Mouse (Mus musculus) midbrain, embryonic 13.5 days (tissue): ENCODE results near the gene Rprm. TPM values are rescaled to one million over a fixed set of nuclear protein-coding genes. Genes with fewer than 3 reads are reported as not detected.

Experiments used
- ATAC-seq: fragments of 200-750 bp; cut with Nextera tagmentation; 2 replicates; pipeline ENCODE4 v1.8.0; 2017; ENCODE audit warnings: mild to moderate bottlenecking, moderate TSS enrichment, moderate library complexity
- H3K27ac ChIP-seq: fragments of 300-500 bp; sonication (generic); 2 replicates; pipeline ENCODE4 v1.5.1; 2015; ENCODE audit warnings: inconsistent platforms, mild to moderate bottlenecking, moderate library complexity
- H3K27me3 ChIP-seq: fragments of 300-500 bp; sonication (generic); 2 replicates; pipeline ENCODE4 v1.6.1; 2015; ENCODE audit warnings: mild to moderate bottlenecking, inconsistent platforms
- H3K36me3 ChIP-seq: fragments of 300-500 bp; sonication (generic); 2 replicates; pipeline ENCODE4 v1.6.1; 2015; ENCODE audit warnings: mild to moderate bottlenecking, inconsistent platforms
- H3K4me1 ChIP-seq: fragments of 300-500 bp; sonication (generic); replicated peaks from 2 replicates; pipeline ENCODE4 v1.6.1; 2015; ENCODE audit warnings: inconsistent platforms
- H3K4me2 ChIP-seq: fragments of 300-500 bp; sonication (generic); replicated peaks from 2 replicates; pipeline ENCODE4 v1.6.1; 2015; ENCODE audit warnings: moderate library complexity, mild to moderate bottlenecking, inconsistent platforms
- H3K4me3 ChIP-seq: fragments of 300-500 bp; sonication (generic); replicated peaks from 2 replicates; pipeline ENCODE4 v1.5.1; 2015; ENCODE audit warnings: mild to moderate bottlenecking, inconsistent platforms
- H3K9ac ChIP-seq: fragments of 300-500 bp; sonication (generic); replicated peaks from 2 replicates; pipeline ENCODE4 v1.6.1; 2015; ENCODE audit warnings: mild to moderate bottlenecking, inconsistent platforms
- H3K9me3 ChIP-seq: fragments of 300-500 bp; sonication (generic); 2 replicates; pipeline ENCODE4 v1.6.1; 2016; ENCODE audit warnings: mild to moderate bottlenecking, inconsistent platforms
- WGBS: fragments of 180-500 bp; shearing (Covaris S2); methylation state at CpG from one replicate; pipeline ENCODE4 v1.1.7; 2015; 5-methylcytosine and 5-hydroxymethylcytosine counted together
- polyA plus RNA-seq: library from polyadenylated mRNA; unstranded; fragments of >200 nt; fragmentation: Nextera tagmentation; extraction: Ambion mirVana; gene quantifications from 2 replicates; pipeline ENCODE4 v1.2.1, GENCODE M21; 2015

Rprm gene
- polyA plus RNA-seq, result 65.8 and 71.4 TPM in 2 replicates

DNA sequence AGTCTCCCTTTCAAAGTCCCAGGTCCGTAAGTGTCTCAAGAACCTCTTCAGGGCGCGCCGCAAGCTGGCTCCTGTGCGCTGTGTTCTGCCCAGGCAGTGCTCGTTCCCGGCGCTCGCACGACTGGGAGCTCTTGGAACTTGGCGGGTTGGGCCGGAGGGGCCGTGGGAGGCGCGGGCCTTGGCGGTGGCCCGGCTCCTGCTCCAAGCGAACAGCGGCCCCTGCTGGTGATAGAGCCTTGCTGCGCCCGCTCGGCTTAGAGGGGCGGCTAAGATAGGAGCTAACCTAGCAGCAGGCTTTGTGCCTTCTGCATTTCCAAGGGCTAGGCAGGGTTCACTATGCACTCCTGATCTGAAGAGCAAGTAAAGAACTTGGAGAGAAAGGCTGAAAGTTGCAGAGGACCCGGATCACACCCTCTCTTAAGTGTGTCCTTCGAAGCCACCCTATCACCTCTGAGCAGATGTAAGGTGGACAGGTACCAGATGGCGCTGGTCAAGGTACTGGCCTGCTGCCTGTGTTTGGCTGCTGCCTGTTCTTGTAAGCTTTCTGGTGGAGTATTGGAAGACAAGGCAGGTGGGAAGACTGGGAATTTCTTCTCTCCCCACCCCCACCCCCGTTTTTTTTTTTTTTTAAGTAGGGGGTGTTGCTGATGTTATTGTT is at the start of gene Rprm:
Gene Rprm (minus strand): TSS at position 123 of the 658 bp plus-strand sequence.
- Histone ChIP-seq H3K9ac (peak within 1 kb of the TSS; percentile 69), H3K27me3 (peaks cover 28% of the 10 kb centered on the region; the same call in 1 of the 2 replicates), H3K4me2 (peak within 1 kb of the TSS; percentile 76), H3K9me3 (no peaks in the 10 kb centered on the region), H3K36me3 (no peaks in the 10 kb centered on the region), H3K4me3 (peak within 1 kb of the TSS; percentile 54), H3K27ac (peak within 1 kb of the TSS; percentile 56), H3K4me1 (peaks cover 26% of the 10 kb centered on the region)
- 6% methylated on average over 27 of the region's 27 CpGs for WGBS
- peak; percentile 96 for ATAC-seq

DNA sequence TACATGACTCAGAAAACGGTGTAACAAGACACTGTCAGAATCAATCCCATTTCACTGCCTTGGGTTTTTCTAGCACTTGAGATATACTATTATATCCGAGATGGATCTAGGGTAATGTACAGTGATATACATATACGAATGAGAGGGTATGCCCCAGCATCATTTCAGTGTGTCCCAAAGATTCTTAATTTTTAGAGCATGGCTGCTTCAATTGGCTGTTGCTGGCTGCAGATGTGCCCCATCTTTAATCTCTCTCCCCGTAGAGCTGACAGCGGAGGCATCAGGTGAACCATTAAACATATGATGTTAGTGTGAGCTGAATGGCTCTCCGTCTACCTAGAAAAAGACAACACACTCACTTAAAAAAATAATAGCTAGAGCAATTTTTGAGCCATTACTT is 34.0 kb upstream of the Rprm start:
- H3K27me3 ChIP-seq, result no peaks in the 10 kb centered on the region
- WGBS, result 71% methylated on average over 6 of the region's 6 CpGs
- no peak overlapping the region for H3K4me3 ChIP-seq
- no peaks in the 10 kb centered on the region for H3K9me3 ChIP-seq
- no peaks in the 10 kb centered on the region for H3K36me3 ChIP-seq
- H3K4me2 ChIP-seq, result no peak overlapping the region
- no peaks in the 10 kb centered on the region for H3K4me1 ChIP-seq
- H3K9ac ChIP-seq, result no peak overlapping the region
- no peak overlapping the region for H3K27ac ChIP-seq
- peak; percentile 70; the same call in 1 of the 2 replicates for ATAC-seq

DNA sequence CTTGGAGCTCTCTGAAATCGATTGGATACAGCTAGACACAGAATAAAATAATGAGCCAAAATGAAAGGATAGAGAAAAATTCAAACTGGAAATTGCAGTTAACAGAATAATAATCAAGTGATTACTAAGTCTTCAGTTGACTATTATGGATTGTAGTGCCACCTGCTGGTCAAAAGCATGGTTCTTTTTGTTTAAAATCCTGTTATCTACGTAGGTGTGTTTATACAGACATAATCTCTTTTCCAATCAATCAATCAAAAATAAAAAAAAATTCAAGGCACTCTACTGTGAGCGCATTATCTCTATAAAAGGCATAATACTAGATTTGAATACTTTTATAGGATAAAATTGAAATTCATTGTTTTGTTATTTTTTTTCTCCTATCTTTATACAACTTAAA is 33.5 kb upstream of the Rprm start:
- no peak overlapping the region for H3K4me2 ChIP-seq
- H3K27me3 ChIP-seq, result no peaks in the 10 kb centered on the region
- no peak overlapping the region for H3K4me3 ChIP-seq
- WGBS, result 22% methylated on average over 3 of the region's 3 CpGs
- no peaks in the 10 kb centered on the region for H3K36me3 ChIP-seq
- peak; percentile 34; the same call in 1 of the 2 replicates for ATAC-seq
- H3K27ac ChIP-seq, result no peak overlapping the region
- no peaks in the 10 kb centered on the region for H3K4me1 ChIP-seq
- no peak overlapping the region for H3K9ac ChIP-seq
- no peaks in the 10 kb centered on the region for H3K9me3 ChIP-seq

DNA sequence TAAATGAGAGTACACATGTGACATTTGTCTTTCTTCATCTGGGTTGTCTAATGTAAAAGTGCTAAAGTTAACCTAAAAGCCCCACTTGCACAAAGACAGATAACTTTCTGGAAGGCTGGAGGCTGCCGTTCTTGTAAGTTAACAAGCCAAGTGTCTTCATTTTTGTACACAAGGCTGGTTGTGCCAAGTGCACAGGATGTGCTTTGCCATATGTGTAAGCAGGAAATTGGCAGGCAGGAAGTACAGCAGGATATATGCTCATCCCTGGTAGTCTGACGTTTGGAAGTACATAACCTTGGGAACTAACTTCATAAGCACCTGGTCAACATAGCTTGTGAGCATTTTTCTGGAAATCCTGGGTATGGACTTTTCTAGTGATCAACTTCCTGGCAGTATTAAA is 25.9 kb upstream of the Rprm start:
- no peak for ATAC-seq
- no peaks in the 10 kb centered on the region for H3K36me3 ChIP-seq
- 87% methylated on average over 2 of the region's 2 CpGs for WGBS

DNA sequence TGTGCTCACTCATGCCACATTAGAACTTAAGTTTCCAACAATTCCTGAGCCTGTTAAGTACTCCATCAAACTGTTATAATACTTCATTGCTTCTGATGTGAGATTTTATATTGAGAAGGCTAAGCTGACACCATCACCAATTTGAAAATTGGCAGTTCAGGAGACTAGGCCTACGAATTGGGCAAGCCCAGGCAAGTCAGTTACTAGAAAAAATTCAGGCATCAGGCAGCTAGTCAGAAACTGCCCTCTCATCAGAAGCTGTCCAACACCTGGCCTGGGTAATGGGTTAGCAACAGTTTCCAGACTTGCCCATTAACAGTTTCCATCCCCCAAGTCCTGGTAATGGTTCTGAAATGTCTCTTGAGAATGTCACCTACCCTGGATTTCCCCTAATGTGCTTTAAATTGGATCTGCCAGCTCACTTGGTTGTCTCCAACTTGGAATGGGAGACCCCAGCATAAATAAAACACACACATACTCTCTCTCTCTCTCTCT is 20.9 kb upstream of the Rprm start:
- H3K4me1 ChIP-seq, result no peaks in the 10 kb centered on the region
- no peak overlapping the region for H3K9ac ChIP-seq
- H3K27me3 ChIP-seq, result no peaks in the 10 kb centered on the region
- no peak overlapping the region for H3K27ac ChIP-seq
- no peak for ATAC-seq
- no peaks in the 10 kb centered on the region for H3K9me3 ChIP-seq
- no peaks in the 10 kb centered on the region for H3K36me3 ChIP-seq
- no peak overlapping the region for H3K4me3 ChIP-seq
- 82% methylated on average over 1 of the region's 1 CpGs for WGBS
- no peak overlapping the region for H3K4me2 ChIP-seq

More for the DNA sequence above, 25.9 kb upstream of the Rprm start:
- no peak overlapping the region for H3K9ac ChIP-seq
- no peak overlapping the region for H3K27ac ChIP-seq
- no peak overlapping the region for H3K4me2 ChIP-seq
- no peaks in the 10 kb centered on the region for H3K27me3 ChIP-seq
- no peak overlapping the region for H3K4me3 ChIP-seq
- no peaks in the 10 kb centered on the region for H3K9me3 ChIP-seq
- no peaks in the 10 kb centered on the region for H3K4me1 ChIP-seq

DNA sequence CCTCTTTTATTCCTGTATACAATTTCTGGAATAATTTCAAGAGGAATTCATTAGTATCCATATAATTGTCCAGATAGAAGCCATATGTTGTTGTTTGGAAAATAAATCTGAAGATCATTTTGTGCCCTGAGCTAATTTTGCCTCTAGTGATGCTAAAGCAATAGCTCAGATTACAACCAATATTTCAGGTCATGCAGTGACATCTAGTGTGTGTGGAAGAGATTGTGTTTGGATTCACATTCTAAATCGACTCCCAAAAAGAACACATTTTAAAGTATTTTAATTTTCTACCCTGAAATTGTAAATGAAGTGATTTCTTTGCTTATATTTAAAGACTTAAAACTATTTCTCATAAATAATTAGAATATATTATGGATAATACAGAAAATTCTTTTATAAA is 14.6 kb upstream of the Rprm start:
- no peak overlapping the region for H3K4me3 ChIP-seq
- H3K4me2 ChIP-seq, result no peak overlapping the region
- WGBS, result 77% methylated on average over 1 of the region's 1 CpGs
- H3K27ac ChIP-seq, result no peak overlapping the region
- H3K9ac ChIP-seq, result no peak overlapping the region
- no peaks in the 10 kb centered on the region for H3K36me3 ChIP-seq
- no peaks in the 10 kb centered on the region for H3K27me3 ChIP-seq
- no peaks in the 10 kb centered on the region for H3K9me3 ChIP-seq
- no peaks in the 10 kb centered on the region for H3K4me1 ChIP-seq
- ATAC-seq, result no peak

DNA sequence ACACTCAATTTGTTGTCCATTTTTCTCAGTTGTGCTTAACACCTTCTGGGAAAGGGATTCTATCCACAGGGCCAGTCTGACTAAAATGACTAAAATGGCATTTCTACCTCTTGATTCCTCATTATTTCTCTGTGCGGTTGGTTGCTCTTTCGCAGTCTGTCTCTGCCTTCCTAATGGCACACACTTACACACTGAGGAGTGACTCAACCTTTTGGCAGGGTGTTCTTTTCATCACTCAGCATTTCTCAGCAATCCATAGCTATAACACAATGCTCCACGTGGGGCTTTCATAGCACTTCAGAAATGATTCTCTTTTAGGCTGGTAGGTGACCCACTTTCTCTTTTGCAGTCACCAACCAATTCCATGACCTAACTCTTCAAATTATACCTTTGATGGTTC is 7.3 kb upstream of the Rprm start:
- H3K9ac ChIP-seq, result no peak overlapping the region
- no peaks in the 10 kb centered on the region for H3K36me3 ChIP-seq
- H3K4me3 ChIP-seq, result no peak overlapping the region
- no peaks in the 10 kb centered on the region for H3K9me3 ChIP-seq
- ATAC-seq, result no peak
- 84% methylated on average over 3 of the region's 3 CpGs for WGBS
- no peaks in the 10 kb centered on the region for H3K4me1 ChIP-seq
- no peaks in the 10 kb centered on the region for H3K27me3 ChIP-seq
- no peak overlapping the region for H3K4me2 ChIP-seq
- no peak overlapping the region for H3K27ac ChIP-seq

DNA sequence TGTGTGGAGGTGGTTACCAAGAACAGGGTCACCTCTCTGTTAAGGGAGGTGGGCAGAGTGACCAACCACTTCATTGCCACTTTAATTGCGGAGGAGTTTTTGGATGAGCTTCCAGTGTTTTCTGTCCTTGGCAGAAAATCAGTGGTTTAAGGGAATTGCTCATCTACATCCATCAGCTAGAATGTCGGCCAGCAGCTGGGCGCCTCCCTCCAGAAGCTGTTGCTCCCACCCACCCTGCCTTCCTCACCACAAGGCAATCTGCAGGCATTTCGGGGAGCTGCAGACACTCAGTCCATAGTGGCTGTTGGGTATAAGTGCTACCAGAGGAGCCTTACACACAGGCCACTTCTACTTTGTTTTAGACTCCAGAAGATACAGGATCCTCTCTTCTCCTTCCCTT is 902 bp upstream of the Rprm start:
- Histone ChIP-seq H3K36me3 (no peaks in the 10 kb centered on the region), H3K27me3 (peaks cover 22% of the 10 kb centered on the region; the same call in 1 of the 2 replicates), H3K4me3 (no peak overlapping the region), H3K4me1 (peaks cover 20% of the 10 kb centered on the region), H3K27ac (no peak overlapping the region), H3K4me2 (no peak overlapping the region), H3K9me3 (no peaks in the 10 kb centered on the region), H3K9ac (no peak overlapping the region)
- ATAC-seq, result no peak
- 77% methylated on average over 4 of the region's 4 CpGs for WGBS

DNA sequence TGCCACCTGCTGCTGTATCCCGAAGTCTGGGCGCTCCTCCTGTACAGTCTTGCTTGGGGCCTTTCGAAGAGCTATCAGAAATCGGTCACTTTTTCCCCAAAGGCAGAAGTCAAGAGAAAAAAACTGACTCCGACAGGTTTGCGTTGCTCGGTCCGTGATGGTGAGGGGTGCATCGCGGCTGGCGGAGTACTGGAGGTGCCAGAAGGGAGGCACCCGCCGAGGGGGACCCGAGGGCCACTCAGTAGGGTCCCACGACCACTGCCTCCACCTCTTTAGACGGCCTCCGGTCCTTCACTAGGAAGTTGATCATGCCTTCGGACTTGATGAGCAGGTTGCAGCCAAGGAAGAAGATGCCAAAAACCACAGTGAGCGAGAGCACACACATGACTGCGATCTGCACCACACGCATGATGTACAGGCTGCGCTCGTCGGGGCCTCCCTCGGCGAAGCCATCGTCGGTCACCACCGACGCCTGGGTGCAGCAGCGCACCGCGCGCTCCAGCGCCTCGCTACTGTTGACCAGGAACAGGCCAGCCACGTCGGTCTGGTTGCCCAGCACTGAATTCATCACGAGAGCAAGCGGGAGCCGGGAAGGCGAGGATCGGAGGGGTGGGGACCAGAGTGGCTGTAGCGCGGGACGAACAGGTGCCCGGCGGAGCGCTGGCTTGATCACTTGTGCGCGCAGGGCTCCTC is 469 bp downstream of the Rprm start:
- H3K27ac ChIP-seq, result peak overlapping the region; percentile 56
- H3K9me3 ChIP-seq, result no peaks in the 10 kb centered on the region
- peaks cover 28% of the 10 kb centered on the region; the same call in 1 of the 2 replicates for H3K27me3 ChIP-seq
- H3K4me2 ChIP-seq, result peak overlapping the region; percentile 76
- ATAC-seq, result peak; percentile 81
- peak overlapping the region; percentile 69 for H3K9ac ChIP-seq
- no peaks in the 10 kb centered on the region for H3K36me3 ChIP-seq
- H3K4me1 ChIP-seq, result peaks cover 30% of the 10 kb centered on the region
- H3K4me3 ChIP-seq, result peak overlapping the region; percentile 54
- whole genome bisulfite sequencing, result 1% methylated on average over 51 of the region's 51 CpGs

DNA sequence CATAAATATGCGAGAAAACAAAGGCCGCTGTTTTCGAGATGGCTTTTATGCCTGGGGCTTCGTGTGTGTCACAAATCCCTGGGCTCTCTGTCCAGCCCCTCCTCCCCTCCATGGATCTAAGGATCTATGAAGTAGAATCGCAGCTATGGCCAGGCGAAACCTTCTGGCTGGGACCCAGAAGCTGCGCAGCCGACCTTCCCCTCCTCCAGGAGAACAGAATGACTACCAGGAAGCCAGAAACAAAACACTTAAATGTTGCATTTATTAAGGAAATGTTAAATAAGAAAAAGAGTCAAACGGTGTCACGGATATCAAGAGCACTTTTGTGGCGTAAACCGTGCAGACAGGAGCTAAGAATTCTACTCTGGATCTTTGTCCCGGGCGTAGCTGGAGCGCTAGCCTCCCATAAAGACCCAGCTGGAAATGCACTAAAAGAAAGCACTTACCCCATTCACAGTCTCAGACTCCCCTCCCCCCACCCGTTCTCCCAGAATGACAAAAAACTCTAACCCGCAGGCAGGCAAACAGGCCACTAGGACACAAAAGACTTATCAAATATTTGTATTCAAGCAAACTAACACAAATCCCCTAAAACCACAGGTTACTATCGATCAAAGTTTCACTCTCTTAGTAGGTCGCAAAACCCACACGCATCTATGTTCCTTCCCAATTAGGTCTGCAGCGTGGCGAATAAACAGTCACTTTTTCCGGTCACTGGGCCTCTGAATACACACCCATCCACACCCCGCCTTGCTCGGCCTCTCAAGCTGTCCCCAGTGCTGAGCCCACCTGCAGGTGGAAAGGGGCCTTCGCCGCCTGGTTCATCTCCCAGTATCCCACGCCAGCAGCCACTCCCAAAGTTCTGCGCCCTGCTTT is 1.3 kb downstream of the Rprm start:
- peak; percentile 57 for ATAC-seq
- Histone ChIP-seq H3K9ac (peak overlapping the region; percentile 69), H3K27me3 (peaks cover 28% of the 10 kb centered on the region; the same call in 1 of the 2 replicates), H3K4me1 (peaks cover 36% of the 10 kb centered on the region), H3K36me3 (no peaks in the 10 kb centered on the region), H3K9me3 (no peaks in the 10 kb centered on the region), H3K4me3 (peak overlapping the region; percentile 54), H3K4me2 (peak overlapping the region; percentile 76), H3K27ac (peak overlapping the region; percentile 20)
- 1% methylated on average over 29 of the region's 29 CpGs for WGBS

DNA sequence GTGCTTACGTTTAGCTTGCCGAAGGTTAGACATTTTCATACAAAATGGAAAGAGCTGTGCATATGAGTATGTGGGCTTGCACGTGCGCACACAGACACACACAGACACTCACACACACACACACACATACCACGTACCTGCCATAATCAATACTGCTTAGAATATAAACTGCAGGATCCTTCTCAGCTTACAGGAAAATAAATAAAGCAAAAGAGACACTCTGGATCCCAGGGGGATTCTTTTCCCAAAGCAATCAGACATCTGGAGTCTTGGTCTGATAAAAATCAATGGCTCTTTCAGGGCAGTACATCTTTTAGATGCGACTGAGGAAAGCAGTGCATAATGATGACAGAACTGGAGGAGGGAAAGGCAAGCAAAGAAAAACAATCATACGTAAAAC is 6.4 kb downstream of the Rprm start:
- peaks cover 14% of the 10 kb centered on the region; the same call in 1 of the 2 replicates for H3K27me3 ChIP-seq
- no peak overlapping the region for H3K9ac ChIP-seq
- 55% methylated on average over 7 of the region's 7 CpGs for WGBS
- H3K27ac ChIP-seq, result no peak overlapping the region
- H3K4me1 ChIP-seq, result peaks cover 27% of the 10 kb centered on the region
- no peaks in the 10 kb centered on the region for H3K9me3 ChIP-seq
- ATAC-seq, result peak; percentile 64; the same call in 1 of the 2 replicates
- no peaks in the 10 kb centered on the region for H3K36me3 ChIP-seq
- H3K4me3 ChIP-seq, result no peak overlapping the region
- H3K4me2 ChIP-seq, result no peak overlapping the region
